Mouse (Mus musculus): ENCODE results near the gene Mfsd11. TPM values are rescaled to one million over a fixed set of nuclear protein-coding genes. Genes with fewer than 3 reads are reported as not detected.
"Not testable (repeated sequence)": the region's sequence is repeated elsewhere in the genome, so short reads cannot be mapped to it uniquely, and the experiment has no call there.

The Mfsd11 gene
- total RNA-seq, 2 experiments from 2014 or later: 7.6 to 34.8 TPM

DNA sequence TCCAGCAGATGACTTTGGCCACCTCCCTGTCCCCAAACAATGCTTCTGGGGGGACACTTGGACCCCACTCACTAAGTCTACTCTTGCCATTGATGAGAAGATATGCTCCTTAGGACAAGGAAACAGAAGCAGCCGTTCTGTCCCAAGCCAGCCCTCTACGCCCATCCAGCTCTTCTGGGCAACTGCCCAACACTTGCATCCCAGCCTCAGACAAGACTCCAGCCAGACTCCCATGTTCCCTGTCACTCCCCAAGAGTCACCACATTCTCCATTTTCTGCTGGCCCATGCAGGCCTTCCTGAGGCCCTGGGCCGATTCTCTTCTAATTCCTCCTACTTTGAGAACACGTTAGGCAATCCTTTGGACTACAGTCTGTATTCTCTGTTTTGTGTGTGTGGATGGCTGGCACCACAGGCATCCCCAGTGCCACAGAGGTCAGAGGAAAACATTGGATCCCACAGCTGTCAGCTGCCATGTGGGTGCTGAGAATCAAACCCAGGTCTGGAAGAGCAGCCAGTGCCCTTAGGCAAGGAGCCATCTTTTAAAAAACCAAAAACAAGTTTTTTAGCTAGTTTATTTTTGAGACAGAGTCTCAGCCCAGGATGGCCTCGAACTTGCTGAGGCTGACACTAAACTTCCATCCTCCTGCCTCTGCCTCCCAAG is 32.2 kb upstream of the Mfsd11 start:
- no peak for ATAC-seq (replicated peaks; ENCODE audit: low FRiP score, poor library complexity, severe bottlenecking)

- no peak for ATAC-seq (replicated peaks; ENCODE audit: low FRiP score, poor library complexity, severe bottlenecking)
Measured at GRCm38 (mm10) chr11:116821057-116821940, 30.9 kb upstream of the Mfsd11 start.

GRCm38 (mm10) chr11:116822215-116822614 is 30.0 kb upstream of the Mfsd11 start:
- no peak for ATAC-seq (replicated peaks; ENCODE audit: low FRiP score, poor library complexity, severe bottlenecking)

DNA sequence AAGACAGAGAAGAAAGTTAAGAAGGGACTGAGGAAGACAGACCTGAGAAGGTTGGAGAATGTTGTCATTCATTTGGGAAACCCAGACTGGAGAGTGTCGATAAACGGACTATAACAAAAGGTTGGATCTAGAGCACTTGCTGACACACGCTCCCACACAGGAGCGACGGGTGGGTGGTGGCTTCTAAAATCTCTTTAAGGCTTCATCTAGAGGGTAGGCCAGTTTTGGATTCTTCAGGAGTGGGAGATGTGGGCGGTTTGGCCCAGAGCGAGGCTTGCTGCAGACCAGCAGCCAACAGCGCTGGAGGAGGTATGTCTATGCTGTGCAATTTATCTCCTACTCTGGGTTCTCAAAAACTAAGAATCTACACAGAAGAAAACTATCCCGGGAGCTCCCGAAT is 29.6 kb upstream of the Mfsd11 start:
- no peak for ATAC-seq (replicated peaks; ENCODE audit: low FRiP score, poor library complexity, severe bottlenecking)

- ATAC-seq (replicated peaks; ENCODE audit: low FRiP score, poor library complexity, severe bottlenecking): no peak
Measured at GRCm38 (mm10) chr11:116823255-116823654, 29.0 kb upstream of the Mfsd11 start.

DNA sequence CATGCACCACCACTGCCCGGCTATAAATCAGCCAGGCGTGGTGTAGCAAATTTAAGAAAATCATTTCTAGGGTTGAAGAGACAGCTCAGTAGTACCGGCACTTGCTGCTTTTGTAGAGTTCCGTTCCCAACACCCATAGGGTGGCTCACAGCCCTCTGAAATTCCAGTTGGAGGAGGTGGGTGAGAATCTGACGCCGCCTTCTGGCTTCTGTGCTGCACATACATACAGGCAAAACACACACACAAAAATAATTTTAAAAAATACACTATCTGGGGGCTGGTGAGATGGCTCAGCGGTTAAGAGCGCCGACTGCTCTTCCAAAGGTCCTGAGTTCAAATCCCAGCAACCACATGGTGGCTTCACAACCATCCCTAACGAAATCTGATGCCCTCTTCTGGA is 28.4 kb upstream of the Mfsd11 start:
- not testable (repeated sequence) for ATAC-seq (replicated peaks; ENCODE audit: low FRiP score, poor library complexity, severe bottlenecking)

GRCm38 (mm10) chr11:116825230-116825629 is 27.0 kb upstream of the Mfsd11 start:
- no peak for ATAC-seq (replicated peaks; ENCODE audit: low FRiP score, poor library complexity, severe bottlenecking)

- ATAC-seq (replicated peaks; ENCODE audit: low FRiP score, poor library complexity, severe bottlenecking): no peak
Measured at GRCm38 (mm10) chr11:116826550-116827504, 25.4 kb upstream of the Mfsd11 start.

DNA sequence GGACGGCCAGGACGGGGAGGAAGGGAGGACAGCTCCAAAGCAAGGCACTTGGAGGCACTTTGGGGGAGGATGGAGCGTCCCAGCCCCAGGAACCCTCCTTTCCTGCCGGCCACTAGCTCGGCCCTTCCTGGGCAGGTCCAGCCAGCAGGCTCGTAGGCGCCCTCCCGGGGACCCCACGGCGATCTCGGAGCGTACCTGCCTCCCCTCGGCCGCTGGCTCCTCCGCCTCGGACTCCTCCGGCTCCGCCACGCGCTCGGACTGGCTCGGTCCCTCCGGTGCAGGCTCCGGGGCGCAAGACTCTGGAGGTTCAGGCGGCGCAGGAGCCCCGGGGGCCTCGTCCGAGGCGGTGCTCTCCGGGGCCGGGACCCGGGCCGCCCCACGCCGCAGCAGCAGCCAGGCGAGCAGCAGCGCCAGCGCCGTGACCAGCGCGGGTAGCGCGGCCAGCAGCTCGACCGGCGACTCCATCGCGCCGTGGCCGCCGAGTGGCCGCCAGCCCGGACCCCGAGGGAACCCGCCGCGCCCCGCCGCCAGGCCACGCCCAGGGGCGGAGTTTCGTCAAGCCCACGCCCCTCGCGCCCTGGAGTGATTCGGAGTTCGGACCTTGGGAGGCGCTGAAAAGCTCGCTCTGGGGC is 24.6 kb upstream of the Mfsd11 start, which contains the start of gene Mxra7:
Gene Mxra7 (minus strand): TSS at position 513 of the 632 bp plus-strand sequence.
- ATAC-seq (replicated peaks; ENCODE audit: low FRiP score, poor library complexity, severe bottlenecking): no peak

GRCm38 (mm10) chr11:116832172-116832685 is 20.0 kb upstream of the Mfsd11 start:
- ATAC-seq (replicated peaks; ENCODE audit: low FRiP score, poor library complexity, severe bottlenecking): no peak

GRCm38 (mm10) chr11:116834954-116835353 is 17.3 kb upstream of the Mfsd11 start:
- ATAC-seq (replicated peaks; ENCODE audit: low FRiP score, poor library complexity, severe bottlenecking): no peak

GRCm38 (mm10) chr11:116836283-116836682 is 16.0 kb upstream of the Mfsd11 start:
- no peak for ATAC-seq (replicated peaks; ENCODE audit: low FRiP score, poor library complexity, severe bottlenecking)

DNA sequence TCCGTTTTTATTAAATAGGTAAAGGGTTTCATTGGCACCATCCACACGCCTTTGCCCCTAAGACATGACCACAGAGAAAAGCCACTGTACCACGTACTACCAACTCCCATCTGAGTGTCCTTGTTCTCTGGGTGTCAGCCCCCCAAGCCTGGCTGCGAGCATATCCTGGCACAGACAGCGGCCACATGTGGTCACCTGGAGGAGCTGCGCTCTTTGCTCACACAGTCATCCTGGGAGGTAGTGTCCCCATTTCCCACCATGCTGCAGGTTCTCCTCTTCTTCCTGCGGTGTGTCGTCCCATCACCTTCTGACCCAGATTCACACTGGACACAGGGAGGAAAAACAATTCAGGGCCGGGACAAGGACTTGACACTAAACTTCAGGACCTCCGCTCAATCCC is 14.8 kb upstream of the Mfsd11 start:
- ATAC-seq (replicated peaks; ENCODE audit: low FRiP score, poor library complexity, severe bottlenecking): no peak

GRCm38 (mm10) chr11:116838936-116839335 is 13.3 kb upstream of the Mfsd11 start:
- no peak for ATAC-seq (replicated peaks; ENCODE audit: low FRiP score, poor library complexity, severe bottlenecking)

- no peak for ATAC-seq (replicated peaks; ENCODE audit: low FRiP score, poor library complexity, severe bottlenecking)
Measured at GRCm38 (mm10) chr11:116839601-116840000, 12.6 kb upstream of the Mfsd11 start.

DNA sequence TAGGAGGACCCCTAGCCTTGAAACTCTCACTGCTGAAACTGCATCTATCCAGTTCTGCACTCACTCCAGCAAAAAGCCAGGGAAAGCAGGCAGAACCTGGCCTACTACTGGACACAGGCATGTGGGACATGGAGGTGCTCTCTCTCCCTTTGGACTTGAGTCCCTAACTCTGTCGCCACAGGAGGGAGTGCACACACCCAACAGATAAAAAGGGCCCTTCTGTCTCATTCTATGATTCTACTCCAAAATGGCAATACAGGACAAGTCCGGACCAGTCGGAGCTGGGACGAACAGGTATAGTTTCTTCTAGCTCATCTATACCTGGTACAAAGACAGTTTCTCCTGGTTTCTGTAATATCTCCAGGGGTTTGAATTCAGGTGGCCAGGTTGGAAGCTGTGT is 11.5 kb upstream of the Mfsd11 start:
- no peak for ATAC-seq (replicated peaks; ENCODE audit: low FRiP score, poor library complexity, severe bottlenecking)

GRCm38 (mm10) chr11:116842531-116843260 is 9.5 kb upstream of the Mfsd11 start:
- ATAC-seq (replicated peaks; ENCODE audit: low FRiP score, poor library complexity, severe bottlenecking): peak; percentile 69
